Mouse (Mus musculus): ENCODE data around the gene Zbtb20. TPM values are rescaled to one million over a fixed set of nuclear protein-coding genes. Genes with fewer than 3 reads are reported as not detected.

Zbtb20 gene
- polyA plus RNA-seq, 1 experiment, result 13.7 TPM

DNA sequence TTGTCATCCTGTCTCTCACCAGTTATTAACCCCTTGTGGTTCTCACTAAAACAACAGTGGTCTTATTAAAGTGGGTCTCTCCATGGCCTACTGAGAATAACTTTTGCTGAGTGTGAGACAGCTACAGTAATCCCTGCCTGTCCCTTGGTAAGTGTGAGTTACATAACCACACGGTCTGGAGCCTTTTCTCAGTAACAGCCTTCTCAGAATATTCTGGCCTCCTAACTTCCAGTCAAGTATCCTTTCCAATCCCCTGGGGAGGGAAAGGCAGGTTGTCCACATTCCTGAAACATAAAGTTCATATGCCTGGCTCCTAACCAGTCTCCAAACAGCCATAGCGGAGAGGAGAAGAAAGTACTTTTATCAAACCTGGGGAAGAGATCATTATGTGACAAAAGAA, 644.6 kb downstream of the Zbtb20 start:
- Histone ChIP-seq H3K4me1 (ENCODE audit: control insufficient read depth, insufficient read depth, low read length) (peaks cover 10% of the 10 kb centered on the region), H3K4me3 (ENCODE audit: insufficient read depth, low read length) (no peak overlapping the region), H3K27ac (ENCODE audit: insufficient read depth, low read length) (no peak overlapping the region)
- TF ChIP-seq POLR2A (IDR thresholded peaks at IDR 0.05; ENCODE audit: low read depth, low read length) (no peak), CTCF (IDR thresholded peaks at IDR 0.05; ENCODE audit: borderline replicate concordance, insufficient read depth, low read length) (no peak)

DNA sequence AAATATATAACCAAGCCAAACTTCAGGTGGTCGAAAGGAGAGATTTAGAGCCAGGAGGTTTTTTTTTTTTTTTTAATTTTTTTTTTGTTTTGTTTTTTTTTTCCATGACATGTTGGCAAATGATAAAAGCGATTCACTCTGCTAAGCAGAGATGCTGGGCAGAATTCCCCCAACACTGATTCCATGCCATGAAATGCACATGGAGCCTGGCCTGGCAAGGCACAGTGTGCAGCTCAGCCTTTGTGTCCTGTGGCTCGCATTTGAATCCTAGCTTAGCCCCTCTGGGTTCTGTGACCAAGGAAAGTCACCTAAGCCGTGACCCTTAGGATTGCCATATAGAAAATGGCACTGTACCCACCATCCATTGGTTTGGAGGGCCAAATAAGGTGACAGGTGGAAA, 646.8 kb downstream of the Zbtb20 start:
- TF ChIP-seq POLR2A (IDR thresholded peaks at IDR 0.05; ENCODE audit: low read depth, low read length) (no peak), CTCF (IDR thresholded peaks at IDR 0.05; ENCODE audit: borderline replicate concordance, insufficient read depth, low read length) (no peak)
- H3K27ac ChIP-seq (ENCODE audit: insufficient read depth, low read length), result no peak overlapping the region

DNA sequence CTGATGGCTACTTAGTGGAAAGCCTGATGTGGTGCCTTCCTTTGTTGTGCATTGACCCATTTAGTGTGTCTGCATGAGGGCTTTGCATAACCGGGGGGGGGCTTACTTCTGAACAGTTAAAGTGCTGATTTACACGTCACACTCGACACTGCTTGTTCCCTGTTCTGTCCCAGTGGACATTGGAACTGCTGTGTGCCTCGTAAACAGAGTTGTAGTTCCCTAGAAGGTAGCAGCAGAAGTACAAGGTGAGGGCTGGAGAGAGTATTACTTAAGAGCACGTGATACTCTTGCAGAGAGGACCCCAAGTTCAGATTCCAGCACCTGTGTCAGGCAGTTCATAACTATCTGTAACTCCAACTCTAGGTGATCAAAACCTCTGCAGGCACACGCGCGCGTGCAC, 648.5 kb downstream of the Zbtb20 start:
- Histone ChIP-seq H3K27ac (ENCODE audit: insufficient read depth, low read length) (no peak overlapping the region), H3K4me1 (ENCODE audit: control insufficient read depth, insufficient read depth, low read length) (peaks cover 4% of the 10 kb centered on the region), H3K4me3 (ENCODE audit: insufficient read depth, low read length) (no peak overlapping the region)
- TF ChIP-seq CTCF (IDR thresholded peaks at IDR 0.05; ENCODE audit: borderline replicate concordance, insufficient read depth, low read length), result no peak
- no peak for TF ChIP-seq POLR2A (IDR thresholded peaks at IDR 0.05; ENCODE audit: low read depth, low read length)

More for the DNA sequence above, 646.8 kb downstream of the Zbtb20 start:
- Histone ChIP-seq H3K4me1 (ENCODE audit: control insufficient read depth, insufficient read depth, low read length) (peaks cover 4% of the 10 kb centered on the region), H3K4me3 (ENCODE audit: insufficient read depth, low read length) (no peak overlapping the region)

DNA sequence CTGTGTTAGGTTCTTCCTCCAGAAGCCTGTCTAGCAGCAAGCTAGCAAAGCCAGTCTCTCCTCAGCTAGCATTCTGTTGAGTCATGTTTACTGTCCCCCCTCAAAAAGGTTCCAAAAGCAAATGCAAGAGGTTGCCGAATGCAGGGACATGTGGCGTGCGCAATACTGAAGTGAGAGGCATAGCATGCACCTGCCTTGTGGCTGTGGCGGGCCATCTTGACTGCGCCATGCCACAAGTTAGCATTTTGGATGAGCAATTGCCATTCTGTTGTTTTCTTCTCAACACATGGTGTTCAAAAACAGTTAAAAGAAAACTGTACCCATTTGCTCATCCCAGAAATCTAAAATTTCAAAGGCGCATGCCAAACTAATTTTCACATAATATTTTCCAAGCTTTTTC, 649.9 kb downstream of the Zbtb20 start:
- no peak overlapping the region for H3K27ac ChIP-seq (ENCODE audit: insufficient read depth, low read length)
- peaks cover 4% of the 10 kb centered on the region for H3K4me1 ChIP-seq (ENCODE audit: control insufficient read depth, insufficient read depth, low read length)
- TF ChIP-seq CTCF (IDR thresholded peaks at IDR 0.05; ENCODE audit: borderline replicate concordance, insufficient read depth, low read length) (no peak), POLR2A (IDR thresholded peaks at IDR 0.05; ENCODE audit: low read depth, low read length) (no peak)
- no peak overlapping the region for H3K4me3 ChIP-seq (ENCODE audit: insufficient read depth, low read length)

DNA sequence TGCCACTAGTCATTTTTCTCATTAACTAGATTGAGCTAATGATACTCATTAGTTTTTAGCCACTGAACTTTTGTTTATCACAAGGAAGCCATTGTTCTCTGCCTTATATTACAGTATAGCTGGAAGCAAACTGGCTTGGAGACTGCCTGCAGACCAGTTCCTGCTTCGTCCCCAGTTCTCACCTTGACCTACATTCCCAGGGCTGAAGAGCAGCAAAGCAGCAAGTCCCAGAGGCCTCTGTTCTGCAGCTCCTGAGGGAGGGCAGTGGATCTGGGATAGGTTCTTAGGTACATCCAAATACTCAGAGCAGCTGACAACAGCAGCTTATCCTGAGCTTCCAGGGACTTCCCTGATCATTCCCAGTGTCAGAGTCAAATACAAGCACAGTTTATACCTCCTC, 652.6 kb downstream of the Zbtb20 start:
- no peak overlapping the region for H3K27ac ChIP-seq (ENCODE audit: insufficient read depth, low read length)
- no peaks in the 10 kb centered on the region for H3K4me1 ChIP-seq (ENCODE audit: control insufficient read depth, insufficient read depth, low read length)
- no peak overlapping the region for H3K4me3 ChIP-seq (ENCODE audit: insufficient read depth, low read length)
- no peak for TF ChIP-seq POLR2A (IDR thresholded peaks at IDR 0.05; ENCODE audit: low read depth, low read length)
- no peak for TF ChIP-seq CTCF (IDR thresholded peaks at IDR 0.05; ENCODE audit: borderline replicate concordance, insufficient read depth, low read length)

DNA sequence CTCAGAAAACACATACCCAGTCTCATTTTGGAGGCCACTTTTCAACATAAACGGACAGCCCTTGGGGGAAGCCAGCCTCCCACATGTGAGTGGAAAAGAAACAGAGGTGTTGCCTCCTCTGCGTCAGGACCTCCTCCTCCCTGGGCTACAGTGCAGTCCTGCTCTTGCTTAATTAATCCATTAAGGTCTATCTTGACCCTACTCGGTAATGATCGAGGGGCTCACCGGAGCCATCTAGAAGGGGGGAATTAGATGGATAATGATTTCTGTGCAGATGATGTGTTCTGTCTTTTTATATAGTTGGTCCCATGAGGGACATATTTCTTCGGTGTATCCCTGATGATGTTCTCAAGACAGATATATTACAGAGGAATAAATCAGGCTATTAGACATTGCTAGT, 655.6 kb downstream of the Zbtb20 start:
- Histone ChIP-seq H3K4me3 (ENCODE audit: insufficient read depth, low read length) (no peak overlapping the region), H3K4me1 (ENCODE audit: control insufficient read depth, insufficient read depth, low read length) (no peaks in the 10 kb centered on the region), H3K27ac (ENCODE audit: insufficient read depth, low read length) (no peak overlapping the region)
- no peak for TF ChIP-seq CTCF (IDR thresholded peaks at IDR 0.05; ENCODE audit: borderline replicate concordance, insufficient read depth, low read length)
- no peak for TF ChIP-seq POLR2A (IDR thresholded peaks at IDR 0.05; ENCODE audit: low read depth, low read length)

DNA sequence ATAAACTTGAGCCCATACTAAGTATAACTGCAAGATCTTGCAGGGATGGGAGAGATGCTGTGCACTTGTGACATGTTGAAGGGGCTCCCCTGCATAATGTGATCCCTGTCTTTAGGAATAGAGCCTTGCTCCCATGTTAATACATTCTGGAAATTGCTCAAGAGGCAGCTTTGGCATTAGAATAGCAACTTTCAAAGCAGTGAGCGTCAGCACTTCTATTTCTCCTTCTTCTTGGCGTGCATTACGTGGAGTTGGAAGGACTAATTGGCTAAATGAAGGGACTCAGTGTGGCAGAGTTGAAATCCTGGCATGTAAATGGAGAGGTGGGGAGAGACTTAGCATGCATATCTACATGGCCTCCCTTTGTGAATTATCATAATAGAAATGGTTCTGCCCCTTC, 658.4 kb downstream of the Zbtb20 start:
- no peak for TF ChIP-seq CTCF (IDR thresholded peaks at IDR 0.05; ENCODE audit: borderline replicate concordance, insufficient read depth, low read length)
- no peak for TF ChIP-seq POLR2A (IDR thresholded peaks at IDR 0.05; ENCODE audit: low read depth, low read length)
- Histone ChIP-seq H3K27ac (ENCODE audit: insufficient read depth, low read length) (no peak overlapping the region), H3K4me1 (ENCODE audit: control insufficient read depth, insufficient read depth, low read length) (no peaks in the 10 kb centered on the region; the same call in 1 of the 2 replicates), H3K4me3 (ENCODE audit: insufficient read depth, low read length) (no peak overlapping the region)

DNA sequence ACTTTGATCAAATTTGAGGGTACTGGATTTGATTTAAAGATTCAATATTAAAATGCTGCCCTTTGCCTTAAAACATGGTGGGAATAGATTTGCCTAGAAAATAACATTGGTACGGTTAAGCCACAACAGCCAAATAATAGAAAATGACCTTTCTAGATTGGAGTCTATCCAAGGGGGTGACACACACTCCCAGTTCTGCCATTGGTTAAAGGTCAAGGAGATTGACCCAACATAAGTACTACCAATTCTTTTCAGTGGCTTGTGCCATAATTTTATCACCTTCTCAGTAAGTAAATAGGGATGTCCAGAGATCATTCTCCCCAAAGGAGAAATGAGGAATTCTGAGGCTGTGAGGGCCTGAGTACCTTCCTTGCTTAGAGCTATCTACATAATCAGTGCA, 660.2 kb downstream of the Zbtb20 start:
- Histone ChIP-seq H3K4me3 (ENCODE audit: insufficient read depth, low read length) (no peak overlapping the region), H3K27ac (ENCODE audit: insufficient read depth, low read length) (no peak overlapping the region), H3K4me1 (ENCODE audit: control insufficient read depth, insufficient read depth, low read length) (no peaks in the 10 kb centered on the region; the same call in 1 of the 2 replicates)
- no peak for TF ChIP-seq POLR2A (IDR thresholded peaks at IDR 0.05; ENCODE audit: low read depth, low read length)
- TF ChIP-seq CTCF (IDR thresholded peaks at IDR 0.05; ENCODE audit: borderline replicate concordance, insufficient read depth, low read length), result no peak

DNA sequence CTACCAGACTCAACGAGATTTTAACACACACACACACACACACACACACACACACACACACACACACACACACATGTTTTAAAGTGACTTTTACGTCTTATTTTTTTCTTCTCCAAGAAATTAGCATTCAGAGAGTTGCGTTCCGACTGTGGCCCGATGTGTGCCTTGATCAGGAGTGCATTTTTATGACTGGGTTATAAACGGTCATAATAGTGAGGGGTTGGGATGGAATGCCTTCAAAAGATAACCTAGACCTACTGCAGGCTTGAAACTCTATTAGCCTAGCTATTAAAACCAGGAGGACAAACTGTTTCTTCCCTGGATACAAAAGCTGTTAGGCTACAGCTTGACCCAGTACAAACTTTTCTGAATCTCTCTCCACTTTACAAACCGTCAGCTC, 661.5 kb downstream of the Zbtb20 start:
- Histone ChIP-seq H3K4me3 (ENCODE audit: insufficient read depth, low read length) (no peak overlapping the region), H3K4me1 (ENCODE audit: control insufficient read depth, insufficient read depth, low read length) (no peaks in the 10 kb centered on the region; the same call in 1 of the 2 replicates), H3K27ac (ENCODE audit: insufficient read depth, low read length) (no peak overlapping the region)
- TF ChIP-seq CTCF (IDR thresholded peaks at IDR 0.05; ENCODE audit: borderline replicate concordance, insufficient read depth, low read length), result no peak
- no peak for TF ChIP-seq POLR2A (IDR thresholded peaks at IDR 0.05; ENCODE audit: low read depth, low read length)

DNA sequence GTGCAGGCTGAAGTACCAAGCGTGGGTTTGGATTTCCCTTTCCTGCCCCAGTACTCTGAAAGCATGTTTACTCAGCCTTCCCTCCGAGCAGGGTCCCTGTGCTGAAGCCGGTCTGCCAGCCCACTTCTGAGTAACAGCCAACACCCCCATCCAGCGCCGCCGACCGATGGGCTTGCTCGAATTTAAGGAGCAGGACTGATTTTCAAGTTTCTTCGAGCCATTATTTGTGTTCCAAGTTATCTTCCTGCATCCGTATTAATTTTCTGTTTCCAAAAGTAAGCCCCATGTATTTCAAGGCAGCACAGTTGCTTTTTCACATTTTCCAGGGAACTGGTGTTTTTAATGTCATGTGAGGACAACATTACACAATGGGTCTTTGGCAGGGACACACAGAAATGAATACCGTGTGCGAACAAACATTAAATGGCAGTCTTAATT, 664.0 kb downstream of the Zbtb20 start:
- peaks cover 4% of the 10 kb centered on the region for H3K4me1 ChIP-seq (ENCODE audit: control insufficient read depth, insufficient read depth, low read length)
- H3K4me3 ChIP-seq (ENCODE audit: insufficient read depth, low read length), result no peak overlapping the region
- no peak for TF ChIP-seq POLR2A (IDR thresholded peaks at IDR 0.05; ENCODE audit: low read depth, low read length)
- no peak for TF ChIP-seq CTCF (IDR thresholded peaks at IDR 0.05; ENCODE audit: borderline replicate concordance, insufficient read depth, low read length)
- no peak overlapping the region for H3K27ac ChIP-seq (ENCODE audit: insufficient read depth, low read length)

DNA sequence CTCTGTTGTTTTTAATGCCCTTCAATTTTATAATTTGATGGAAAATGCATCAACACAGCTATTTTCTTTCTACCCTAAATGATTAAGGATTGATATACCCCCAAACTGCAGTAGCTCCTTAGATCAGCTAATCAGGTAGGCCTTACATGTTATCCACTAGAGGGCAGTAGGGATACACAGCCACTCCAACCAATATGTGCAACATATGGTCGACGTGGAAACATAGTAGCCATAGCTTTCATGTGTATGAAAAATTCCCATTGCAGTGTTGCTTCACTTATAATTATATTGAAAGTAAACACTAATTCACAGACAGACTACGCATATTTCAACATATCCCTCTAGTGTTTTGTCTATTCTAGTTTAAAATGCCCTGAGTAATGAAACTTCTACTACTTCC, 664.4 kb downstream of the Zbtb20 start:
- H3K4me1 ChIP-seq (ENCODE audit: control insufficient read depth, insufficient read depth, low read length), result peaks cover 4% of the 10 kb centered on the region
- no peak for TF ChIP-seq CTCF (IDR thresholded peaks at IDR 0.05; ENCODE audit: borderline replicate concordance, insufficient read depth, low read length)
- TF ChIP-seq POLR2A (IDR thresholded peaks at IDR 0.05; ENCODE audit: low read depth, low read length), result no peak
- H3K27ac ChIP-seq (ENCODE audit: insufficient read depth, low read length), result no peak overlapping the region
- H3K4me3 ChIP-seq (ENCODE audit: insufficient read depth, low read length), result no peak overlapping the region
